Mouse (Mus musculus) testis, adult 2 months (tissue): ENCODE measurements around the gene Tnf. TPM values are rescaled to one million over a fixed set of nuclear protein-coding genes. Genes with fewer than 3 reads are reported as not detected.
"Not testable (repeated sequence)": the region's sequence is repeated elsewhere in the genome, so short reads cannot be mapped to it uniquely, and the experiment has no call there.

Experiments
- H3K27ac ChIP-seq: fragments of 200-500 bp; 2 replicates; pipeline ENCODE4 v1.5.1; 2012; ENCODE audit warnings: low read depth, low read length; ENCODE audit not compliant: control insufficient read depth, insufficient read depth
- H3K27me3 ChIP-seq: fragments of 200-500 bp; 2 replicates; pipeline ENCODE4 v1.6.1; 2012; ENCODE audit warnings: mild to moderate bottlenecking, low read length, moderate library complexity; ENCODE audit not compliant: control insufficient read depth, insufficient read depth
- H3K36me3 ChIP-seq: fragments of 200-500 bp; 2 replicates; pipeline ENCODE4 v1.6.1; 2012; ENCODE audit warnings: mild to moderate bottlenecking, low read length; ENCODE audit not compliant: control insufficient read depth, insufficient read depth
- H3K4me1 ChIP-seq: fragments of 200-500 bp; 2 replicates; pipeline ENCODE4 v1.6.1; 2012; ENCODE audit warnings: low read length; ENCODE audit not compliant: control insufficient read depth, insufficient read depth
- H3K4me3 ChIP-seq: fragments of 200-500 bp; 2 replicates; pipeline ENCODE4 v1.5.1; 2012; ENCODE audit warnings: low read depth, mild to moderate bottlenecking, low read length, moderate library complexity, mixed read lengths; ENCODE audit not compliant: control insufficient read depth
- CTCF ChIP-seq: fragments of 200-500 bp; IDR thresholded peaks from 2 replicates; pipeline ENCODE4 v1.5.1; 2012; ENCODE audit warnings: low read depth, mild to moderate bottlenecking, inconsistent platforms, low read length, moderate library complexity; ENCODE audit not compliant: control insufficient read depth, insufficient read depth, insufficient replicate concordance
- POLR2A ChIP-seq: fragments of 200-500 bp; IDR thresholded peaks from 2 replicates; pipeline ENCODE4 v1.6.1; 2012; ENCODE audit warnings: low read depth, mild to moderate bottlenecking, inconsistent platforms, low read length, moderate library complexity; ENCODE audit not compliant: control insufficient read depth
- polyA plus RNA-seq: library from polyadenylated mRNA; depleted of rRNA; stranded (reverse); fragments of >200 nt; gene quantifications from 2 replicates; pipeline ENCODE4 v1.2.3, GENCODE M21; 2012

Tnf gene
- polyA plus RNA-seq, 1 experiment: 0.07 TPM

DNA sequence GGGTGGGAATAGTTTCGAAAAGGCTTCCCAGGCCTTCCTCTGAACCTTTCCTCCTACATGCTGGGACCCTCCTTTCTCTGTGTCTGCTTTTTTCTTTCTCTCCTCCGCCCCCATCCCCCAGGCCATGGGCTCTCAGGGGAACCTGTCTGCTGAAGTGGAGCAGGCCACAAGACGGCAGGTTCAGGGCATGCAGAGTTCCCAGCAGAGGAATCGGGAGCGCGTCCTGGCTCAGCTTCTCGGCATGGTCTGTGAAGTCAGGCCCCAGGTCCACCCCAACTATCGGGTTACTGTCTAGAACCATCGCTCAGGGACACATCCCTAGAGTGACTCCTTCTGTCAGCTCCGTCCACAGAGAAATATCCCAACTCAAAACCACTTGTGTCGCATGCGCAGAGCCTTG, 35.7 kb upstream of the Tnf start:
- Histone ChIP-seq H3K36me3 (no peaks in the 10 kb centered on the region), H3K27ac (no peak overlapping the region), H3K4me3 (no peak overlapping the region), H3K4me1 (peaks cover 28% of the 10 kb centered on the region), H3K27me3 (no peaks in the 10 kb centered on the region)
- TF ChIP-seq POLR2A: no peak
- no peak for TF ChIP-seq CTCF

- Histone ChIP-seq H3K27ac (no peak overlapping the region), H3K36me3 (no peaks in the 10 kb centered on the region), H3K4me1 (peaks cover 31% of the 10 kb centered on the region), H3K4me3 (no peak overlapping the region), H3K27me3 (no peaks in the 10 kb centered on the region)
- TF ChIP-seq POLR2A (no peak), CTCF (no peak)
These were observed 35.2 kb upstream of the Tnf start for GRCm38 (mm10) chr17:35236996-35237395.

GRCm38 (mm10) chr17:35236390-35236746, 34.6 kb upstream of the Tnf start:
- no peaks in the 10 kb centered on the region for H3K27me3 ChIP-seq
- H3K27ac ChIP-seq: peak overlapping the region; percentile 77
- H3K4me1 ChIP-seq: peaks cover 34% of the 10 kb centered on the region
- TF ChIP-seq POLR2A (no peak), CTCF (peak; percentile 94)
- peak overlapping the region; percentile 89 for H3K4me3 ChIP-seq
- H3K36me3 ChIP-seq: no peaks in the 10 kb centered on the region

- H3K27me3 ChIP-seq: no peaks in the 10 kb centered on the region
- TF ChIP-seq CTCF (no peak), POLR2A (peak; percentile 83)
These were observed 34.0 kb upstream of the Tnf start, which contains the start of gene Nfkbil1 for GRCm38 (mm10) chr17:35235614-35236389. Nfkbil1 (minus strand) TSS chr17:35235792.

GRCm38 (mm10) chr17:35234903-35235302, 33.1 kb upstream of the Tnf start:
- peak overlapping the region; percentile 94 for H3K27ac ChIP-seq

More at GRCm38 (mm10) chr17:35235614-35236389, 34.0 kb upstream of the Tnf start, which contains the start of gene Nfkbil1:
- Histone ChIP-seq H3K36me3 (no peaks in the 10 kb centered on the region; the same call in 1 of the 2 replicates), H3K4me3 (peak within 1 kb of the TSS; percentile 89), H3K27ac (peak within 1 kb of the TSS; percentile 94), H3K4me1 (peaks cover 33% of the 10 kb centered on the region)

DNA sequence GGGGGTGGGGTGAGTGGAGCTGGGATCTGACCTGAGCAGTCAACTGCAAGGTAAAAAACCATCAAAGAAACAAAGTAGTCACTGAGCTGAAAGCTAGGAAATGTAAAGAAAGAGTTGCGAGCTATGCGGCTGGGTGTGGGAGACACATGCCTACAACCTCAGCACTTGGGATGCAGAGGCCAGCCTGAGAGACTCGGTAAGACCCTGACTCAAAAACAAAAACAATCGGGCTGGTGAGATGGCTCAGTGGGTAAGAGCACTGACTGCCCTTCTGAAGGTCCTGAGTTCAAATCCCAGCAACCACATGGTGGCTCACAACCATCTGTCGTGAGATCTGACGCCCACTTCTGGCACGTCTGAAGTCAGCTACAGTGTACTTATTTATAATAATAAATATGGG, 32.3 kb upstream of the Tnf start:
- Histone ChIP-seq H3K4me3 (peak overlapping the region; percentile 36), H3K27ac (peak overlapping the region; percentile 75), H3K4me1 (peaks cover 25% of the 10 kb centered on the region)
- H3K27me3 ChIP-seq, H3K36me3 ChIP-seq: not testable (repeated sequence)

More at GRCm38 (mm10) chr17:35234903-35235302, 33.1 kb upstream of the Tnf start:
- no peak for TF ChIP-seq CTCF
- no peak for TF ChIP-seq POLR2A
- H3K4me1 ChIP-seq: peaks cover 25% of the 10 kb centered on the region
- H3K4me3 ChIP-seq: peak overlapping the region; percentile 62
- H3K27me3 ChIP-seq: no peaks in the 10 kb centered on the region
- H3K36me3 ChIP-seq: no peaks in the 10 kb centered on the region; the same call in 1 of the 2 replicates

- TF ChIP-seq POLR2A (no peak), CTCF (no peak)
- H3K27me3 ChIP-seq: no peaks in the 10 kb centered on the region
- H3K4me3 ChIP-seq: peak within 1 kb of the TSS; percentile 36
- no peaks in the 10 kb centered on the region; the same call in 1 of the 2 replicates for H3K36me3 ChIP-seq
- H3K27ac ChIP-seq: peak within 1 kb of the TSS; percentile 75
- H3K4me1 ChIP-seq: peaks cover 25% of the 10 kb centered on the region
These were observed 31.5 kb upstream of the Tnf start, which contains the start of gene Atp6v1g2 for GRCm38 (mm10) chr17:35233114-35233980. Atp6v1g2 (plus strand) TSS chr17:35233660.
